Mouse (Mus musculus): ENCODE data around the gene Gm30083. TPM values are rescaled to one million over a fixed set of nuclear protein-coding genes. Genes with fewer than 3 reads are reported as not detected.

Gm30083 gene
- polyA plus RNA-seq (2017; shearing (Covaris generic)), result not detected

DNA sequence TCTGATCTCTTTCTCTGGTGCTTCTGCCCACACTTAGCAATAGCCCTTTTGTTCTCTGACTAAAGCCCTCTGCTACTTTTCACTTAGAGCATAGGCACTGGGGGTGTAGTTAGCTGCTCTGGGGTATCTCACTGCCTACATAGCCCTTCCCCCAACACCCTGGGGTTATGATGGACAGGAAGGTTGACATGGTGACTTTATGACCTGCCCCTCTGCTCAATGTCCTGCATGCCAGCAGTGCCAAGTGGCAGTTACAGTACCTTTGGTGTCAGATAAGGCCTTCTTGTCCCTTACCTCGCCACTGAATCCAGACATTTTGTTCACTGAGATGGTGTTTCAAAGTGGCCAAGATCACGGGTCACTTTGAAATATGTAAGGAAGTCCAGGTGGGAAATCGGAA, at the start of gene Gm30083:
TSS of gene Gm30083 (minus strand) at position 120 of the 400 bp plus-strand sequence.

GRCm38 (mm10) chr14:34052516-34052915, 37.5 kb upstream of the Gm30083 start, which contains the start of gene Antxrl:
Gene Antxrl, plus strand, starts transcription at chr14:34052707.

DNA sequence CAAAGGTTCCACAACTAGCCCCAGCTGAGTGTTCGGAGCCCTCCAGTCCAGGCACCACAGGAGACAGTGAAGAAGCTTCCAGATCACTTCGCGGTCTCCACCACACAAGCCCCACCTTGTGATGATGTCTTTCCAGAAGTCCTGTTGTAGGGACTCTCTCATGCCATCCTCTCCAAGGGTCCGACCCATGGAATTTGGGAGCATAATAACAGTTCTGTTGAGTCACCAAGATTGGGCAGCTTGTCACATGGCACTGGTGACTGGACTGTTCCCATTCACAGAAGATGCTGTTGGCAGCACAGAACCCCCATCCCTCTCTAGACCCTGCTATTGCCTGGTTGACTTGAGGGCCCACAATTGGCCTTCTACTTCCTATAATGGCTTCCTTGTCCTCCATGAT, 1.4 kb upstream of the Gm30083 start, which contains the start of gene Gm5460:
TSS of gene Gm5460 (plus strand) at position 378 of the 400 bp plus-strand sequence.

DNA sequence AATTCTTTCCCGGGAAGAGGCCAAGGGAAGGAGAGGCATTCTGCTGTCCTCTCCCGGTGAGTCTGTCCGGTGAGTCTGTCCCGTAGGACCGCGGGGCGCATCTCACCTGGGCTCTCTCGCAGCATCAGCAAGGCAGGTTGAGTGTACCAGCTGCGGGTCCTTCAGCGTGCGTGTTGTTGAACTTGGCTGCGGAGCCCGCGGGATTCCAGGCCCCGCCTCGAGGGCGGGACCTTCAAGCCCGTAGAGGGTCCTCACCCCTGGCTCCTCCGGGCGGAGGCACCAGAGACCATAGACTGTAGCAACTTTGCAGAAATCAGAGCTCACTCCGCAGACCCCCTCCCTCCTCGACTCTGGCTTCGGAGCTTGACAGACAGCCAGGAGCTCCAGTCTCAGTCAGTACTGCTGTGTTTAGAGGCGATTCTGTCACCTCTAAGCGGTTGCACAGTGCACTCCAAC, 36.4 kb downstream of the Gm30083 start, which contains the start of gene Zfp488:
TSS of gene Zfp488 (minus strand) at position 161 of the 456 bp plus-strand sequence.

GRCm38 (mm10) chr14:33953761-33954160, 61.2 kb downstream of the Gm30083 start, which contains the start of gene Rbp3:
Gene Rbp3, plus strand, starts transcription at chr14:33954003.

GRCm38 (mm10) chr14:33940739-33941138, 74.2 kb downstream of the Gm30083 start, which contains the start of gene Gdf2:
Gene Gdf2, plus strand, starts transcription at chr14:33941039.

Other genes starting within 250 kb of the Gm30083 start
- gene Gdf10, start 91.6 kb downstream of the Gm30083 start, polyA plus RNA-seq (2017; shearing (Covaris generic)), result not detected
- gene Gdf2, start 74.1 kb downstream of the Gm30083 start, polyA plus RNA-seq (2017; shearing (Covaris generic)), result not detected
- not detected for gene Rbp3, start 61.2 kb downstream of the Gm30083 start, polyA plus RNA-seq (2017; shearing (Covaris generic))
- 0.07 TPM for gene Zfp488, start 36.4 kb downstream of the Gm30083 start, polyA plus RNA-seq (2017; shearing (Covaris generic))
- not detected for gene Gm5460, start 1.6 kb upstream of the Gm30083 start, polyA plus RNA-seq (2017; shearing (Covaris generic))
- not detected for gene Antxrl, start 37.5 kb upstream of the Gm30083 start, polyA plus RNA-seq (2017; shearing (Covaris generic))
- not detected for gene Anxa8, start 70.8 kb upstream of the Gm30083 start, polyA plus RNA-seq (2017; shearing (Covaris generic))
- gene A630023A22Rik, start 87.6 kb upstream of the Gm30083 start, polyA plus RNA-seq (2017; shearing (Covaris generic)), result not detected
- gene Npy4r, start 137.3 kb upstream of the Gm30083 start, polyA plus RNA-seq (2017; shearing (Covaris generic)), result not detected
- not detected for gene Gprin2, start 186.5 kb upstream of the Gm30083 start, polyA plus RNA-seq (2017; shearing (Covaris generic))
- not detected for gene Syt15, start 204.4 kb upstream of the Gm30083 start, polyA plus RNA-seq (2017; shearing (Covaris generic))